Mouse (Mus musculus): ENCODE measurements around the gene Epb41. TPM values are rescaled to one million over a fixed set of nuclear protein-coding genes. Genes with fewer than 3 reads are reported as not detected.

The Epb41 gene
- polyA plus RNA-seq, 1 experiment from 2014 or later, result 59.6 TPM

- H3K4me3 ChIP-seq (ENCODE audit: low read depth, low read length), result peak overlapping the region; percentile 22
- ATAC-seq (replicated peaks; ENCODE audit: low FRiP score, low TSS enrichment, low read depth) (no peak), DNase-seq (ENCODE audit: low spot score) (peak; percentile 81)
- peak overlapping the region; percentile 46 for H3K4me2 ChIP-seq (ENCODE audit: low read length)
- H3K9me3 ChIP-seq (ENCODE audit: control insufficient read depth, low read length), result no peaks in the 10 kb centered on the region
- peak overlapping the region; percentile 11 for H3K9ac ChIP-seq (ENCODE audit: low read length)
- no peak overlapping the region for H3K27ac ChIP-seq (ENCODE audit: low read depth)
- 3% methylated on average over 31 of the region's 31 CpGs for WGBS
- no peaks in the 10 kb centered on the region for H3K36me3 ChIP-seq (ENCODE audit: control insufficient read depth, insufficient read depth, low read length)
- peaks cover 14% of the 10 kb centered on the region for H3K27me3 ChIP-seq (replicated peaks; ENCODE audit: control insufficient read depth, insufficient read depth, low read length)
- peaks cover 45% of the 10 kb centered on the region for H3K4me1 ChIP-seq (replicated peaks; ENCODE audit: control insufficient read depth, insufficient read depth, low read length)
Observed at GRCm38 (mm10) chr4:131914891-131915469, 160.1 kb downstream of the Epb41 start.

- WGBS, result 17% methylated on average over 9 of the region's 9 CpGs
- Histone ChIP-seq H3K9me3 (ENCODE audit: control insufficient read depth, low read length) (no peaks in the 10 kb centered on the region), H3K9ac (ENCODE audit: low read length) (no peak overlapping the region), H3K4me1 (replicated peaks; ENCODE audit: control insufficient read depth, insufficient read depth, low read length) (peaks cover 41% of the 10 kb centered on the region), H3K36me3 (ENCODE audit: control insufficient read depth, insufficient read depth, low read length) (no peaks in the 10 kb centered on the region), H3K4me3 (ENCODE audit: low read depth, low read length) (no peak overlapping the region), H3K27ac (ENCODE audit: low read depth) (no peak overlapping the region), H3K4me2 (ENCODE audit: low read length) (no peak overlapping the region), H3K27me3 (replicated peaks; ENCODE audit: control insufficient read depth, insufficient read depth, low read length) (peaks cover 14% of the 10 kb centered on the region)
- DNase-seq (ENCODE audit: low spot score) (no peak), ATAC-seq (replicated peaks; ENCODE audit: low FRiP score, low TSS enrichment, low read depth) (no peak)
Observed at GRCm38 (mm10) chr4:131914046-131914643, 161.0 kb downstream of the Epb41 start.

GRCm38 (mm10) chr4:131913526-131913925 is 161.6 kb downstream of the Epb41 start:
- Histone ChIP-seq H3K9me3 (ENCODE audit: control insufficient read depth, low read length) (no peaks in the 10 kb centered on the region), H3K27ac (ENCODE audit: low read depth) (no peak overlapping the region), H3K4me2 (ENCODE audit: low read length) (no peak overlapping the region), H3K27me3 (replicated peaks; ENCODE audit: control insufficient read depth, insufficient read depth, low read length) (peaks cover 14% of the 10 kb centered on the region), H3K9ac (ENCODE audit: low read length) (no peak overlapping the region), H3K4me1 (replicated peaks; ENCODE audit: control insufficient read depth, insufficient read depth, low read length) (peaks cover 35% of the 10 kb centered on the region), H3K4me3 (ENCODE audit: low read depth, low read length) (no peak overlapping the region), H3K36me3 (ENCODE audit: control insufficient read depth, insufficient read depth, low read length) (no peaks in the 10 kb centered on the region)
- ATAC-seq (replicated peaks; ENCODE audit: low FRiP score, low TSS enrichment, low read depth) (no peak), DNase-seq (ENCODE audit: low spot score) (no peak)
- 62% methylated on average over 10 of the region's 10 CpGs for WGBS

- no peak for ATAC-seq (replicated peaks; ENCODE audit: low FRiP score, low TSS enrichment, low read depth)
- H3K9ac ChIP-seq (ENCODE audit: low read length), result no peak overlapping the region
- no peaks in the 10 kb centered on the region for H3K9me3 ChIP-seq (ENCODE audit: control insufficient read depth, low read length)
- H3K4me2 ChIP-seq (ENCODE audit: low read length), result no peak overlapping the region
- peaks cover 11% of the 10 kb centered on the region for H3K27me3 ChIP-seq (replicated peaks; ENCODE audit: control insufficient read depth, insufficient read depth, low read length)
- 33% methylated on average over 5 of the region's 5 CpGs for WGBS
- H3K36me3 ChIP-seq (ENCODE audit: control insufficient read depth, insufficient read depth, low read length), result no peaks in the 10 kb centered on the region
- peaks cover 30% of the 10 kb centered on the region for H3K4me1 ChIP-seq (replicated peaks; ENCODE audit: control insufficient read depth, insufficient read depth, low read length)
- DNase-seq (ENCODE audit: low spot score), result no peak
- no peak overlapping the region for H3K4me3 ChIP-seq (ENCODE audit: low read depth, low read length)
- H3K27ac ChIP-seq (ENCODE audit: low read depth), result no peak overlapping the region
Observed at GRCm38 (mm10) chr4:131911521-131911920, 163.6 kb downstream of the Epb41 start.

GRCm38 (mm10) chr4:131910237-131910994 is 164.7 kb downstream of the Epb41 start:
- H3K9ac ChIP-seq (ENCODE audit: low read length), result no peak overlapping the region
- H3K27me3 ChIP-seq (replicated peaks; ENCODE audit: control insufficient read depth, insufficient read depth, low read length), result peaks cover 3% of the 10 kb centered on the region; the same call in 1 of the 2 replicates
- no peaks in the 10 kb centered on the region for H3K9me3 ChIP-seq (ENCODE audit: control insufficient read depth, low read length)
- H3K4me2 ChIP-seq (ENCODE audit: low read length), result peak overlapping the region; percentile 37
- ATAC-seq (replicated peaks; ENCODE audit: low FRiP score, low TSS enrichment, low read depth) (peak; percentile 20; the same call in 1 of the 2 replicates), DNase-seq (ENCODE audit: low spot score) (peak; percentile 68)
- H3K36me3 ChIP-seq (ENCODE audit: control insufficient read depth, insufficient read depth, low read length), result no peaks in the 10 kb centered on the region
- H3K4me1 ChIP-seq (replicated peaks; ENCODE audit: control insufficient read depth, insufficient read depth, low read length), result peaks cover 26% of the 10 kb centered on the region
- 8% methylated on average over 18 of the region's 21 CpGs for WGBS
- H3K4me3 ChIP-seq (ENCODE audit: low read depth, low read length), result no peak overlapping the region
- H3K27ac ChIP-seq (ENCODE audit: low read depth), result peak overlapping the region; percentile 27; the same call in 1 of the 2 replicates

GRCm38 (mm10) chr4:131907912-131908311 is 167.2 kb downstream of the Epb41 start:
- H3K9me3 ChIP-seq (ENCODE audit: control insufficient read depth, low read length), result no peaks in the 10 kb centered on the region
- no peaks in the 10 kb centered on the region for H3K27me3 ChIP-seq (replicated peaks; ENCODE audit: control insufficient read depth, insufficient read depth, low read length)
- H3K4me2 ChIP-seq (ENCODE audit: low read length), result no peak overlapping the region
- ATAC-seq (replicated peaks; ENCODE audit: low FRiP score, low TSS enrichment, low read depth) (no peak), DNase-seq (ENCODE audit: low spot score) (no peak)
- no peak overlapping the region for H3K9ac ChIP-seq (ENCODE audit: low read length)
- WGBS, result 90% methylated on average over 3 of the region's 3 CpGs
- no peak overlapping the region for H3K27ac ChIP-seq (ENCODE audit: low read depth)
- H3K4me1 ChIP-seq (replicated peaks; ENCODE audit: control insufficient read depth, insufficient read depth, low read length), result peaks cover 15% of the 10 kb centered on the region
- H3K4me3 ChIP-seq (ENCODE audit: low read depth, low read length), result no peak overlapping the region
- H3K36me3 ChIP-seq (ENCODE audit: control insufficient read depth, insufficient read depth, low read length), result 0 out of 2 replicates have a peak, but pooled peaks cover 3% of the 10 kb centered on the region

GRCm38 (mm10) chr4:131906423-131906822 is 168.7 kb downstream of the Epb41 start:
- no peak overlapping the region for H3K4me3 ChIP-seq (ENCODE audit: low read depth, low read length)
- peaks cover 17% of the 10 kb centered on the region for H3K36me3 ChIP-seq (ENCODE audit: control insufficient read depth, insufficient read depth, low read length)
- H3K4me2 ChIP-seq (ENCODE audit: low read length), result no peak overlapping the region
- 46% methylated on average over 6 of the region's 6 CpGs for WGBS
- H3K9ac ChIP-seq (ENCODE audit: low read length), result no peak overlapping the region
- no peak for ATAC-seq (replicated peaks; ENCODE audit: low FRiP score, low TSS enrichment, low read depth)
- H3K27me3 ChIP-seq (replicated peaks; ENCODE audit: control insufficient read depth, insufficient read depth, low read length), result no peaks in the 10 kb centered on the region
- DNase-seq (ENCODE audit: low spot score), result no peak
- no peaks in the 10 kb centered on the region for H3K9me3 ChIP-seq (ENCODE audit: control insufficient read depth, low read length)
- peaks cover 15% of the 10 kb centered on the region for H3K4me1 ChIP-seq (replicated peaks; ENCODE audit: control insufficient read depth, insufficient read depth, low read length)
- H3K27ac ChIP-seq (ENCODE audit: low read depth), result no peak overlapping the region

GRCm38 (mm10) chr4:131904478-131904877 is 170.6 kb downstream of the Epb41 start:
- H3K27ac ChIP-seq (ENCODE audit: low read depth), result no peak overlapping the region
- H3K9ac ChIP-seq (ENCODE audit: low read length), result no peak overlapping the region
- no peak overlapping the region for H3K4me3 ChIP-seq (ENCODE audit: low read depth, low read length)
- H3K4me2 ChIP-seq (ENCODE audit: low read length), result no peak overlapping the region
- DNase-seq (ENCODE audit: low spot score), result no peak
- H3K36me3 ChIP-seq (ENCODE audit: control insufficient read depth, insufficient read depth, low read length), result peaks cover 36% of the 10 kb centered on the region
- no peaks in the 10 kb centered on the region for H3K9me3 ChIP-seq (ENCODE audit: control insufficient read depth, low read length)
- H3K4me1 ChIP-seq (replicated peaks; ENCODE audit: control insufficient read depth, insufficient read depth, low read length), result no peaks in the 10 kb centered on the region
- 60% methylated on average over 8 of the region's 8 CpGs for WGBS
- ATAC-seq (replicated peaks; ENCODE audit: low FRiP score, low TSS enrichment, low read depth), result no peak
- H3K27me3 ChIP-seq (replicated peaks; ENCODE audit: control insufficient read depth, insufficient read depth, low read length), result no peaks in the 10 kb centered on the region
